Mouse (Mus musculus): ENCODE results near the gene Ms4a5. TPM values are rescaled to one million over a fixed set of nuclear protein-coding genes. Genes with fewer than 3 reads are reported as not detected.

Gene Ms4a5
- not detected for polyA plus RNA-seq (2014; fragmentation: Illumina TruSeq; extraction: RNeasy Lipid Tissue Mini Kit (QIAGEN cat#74804); ENCODE audit: low read depth, low replicate concordance)

DNA sequence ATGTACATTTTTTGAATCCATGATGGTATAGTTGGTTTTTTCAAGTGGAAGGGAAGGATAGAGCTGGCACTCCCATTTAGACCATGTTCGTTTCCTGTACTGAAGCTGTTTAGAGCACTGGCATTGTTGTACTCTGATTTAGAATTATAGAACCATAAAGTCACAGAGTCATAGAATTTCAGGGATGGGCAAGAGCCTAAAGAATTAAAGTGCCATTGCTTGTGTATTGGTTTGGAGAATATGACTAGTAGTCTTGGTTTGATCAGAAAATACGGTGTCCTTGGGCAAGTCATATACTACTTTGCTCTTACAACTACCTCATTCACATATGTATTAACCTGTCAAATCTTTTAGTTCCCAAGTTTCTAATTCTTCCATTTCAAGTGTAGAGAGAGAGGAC is at the start of gene Ms4a5:
Gene Ms4a5, minus strand, starts transcription at position 101 of the 400 bp plus-strand sequence.

GRCm38 (mm10) chr19:11314354-11314753 is 30.7 kb upstream of the Ms4a5 start, which contains the start of gene Ms4a14:
TSS of gene Ms4a14 (minus strand) at chr19:11314454.

DNA sequence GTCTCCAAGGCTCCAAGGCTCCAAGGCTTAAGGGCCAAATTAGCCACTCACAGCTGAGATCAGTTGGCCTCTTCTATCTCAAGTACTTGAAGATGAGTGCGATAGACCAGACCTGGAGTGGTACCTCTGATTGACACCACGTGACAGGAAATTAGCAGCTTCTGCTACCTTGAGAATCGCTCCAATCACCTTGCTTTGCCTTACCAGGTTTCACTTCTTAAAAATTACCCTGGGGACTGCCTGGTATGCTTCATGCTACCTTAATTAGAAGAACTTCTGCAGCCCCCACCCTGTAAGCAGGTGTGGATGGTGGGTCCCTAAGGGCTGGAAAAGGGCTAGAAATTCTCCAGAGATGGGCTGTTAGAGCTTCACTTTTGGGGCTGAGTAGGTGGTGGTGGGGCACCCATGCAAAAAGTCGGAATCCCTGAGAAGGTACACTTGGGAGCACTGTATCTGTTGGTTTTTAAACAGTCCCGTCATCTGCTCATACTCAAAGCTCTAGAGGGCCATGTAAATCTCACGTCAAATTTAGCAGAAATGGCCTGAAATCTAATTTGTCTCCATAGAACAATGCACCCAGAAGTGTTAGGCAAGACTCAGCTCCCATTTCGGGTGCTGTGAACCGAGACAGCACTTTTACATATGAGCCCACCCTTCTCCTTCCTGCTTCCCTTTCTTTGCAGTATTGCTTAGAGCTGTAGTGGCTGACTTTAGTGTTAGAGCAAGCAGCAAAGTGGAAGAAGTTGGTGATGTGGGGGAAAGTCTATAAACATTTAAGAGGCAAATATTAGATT is 17.4 kb downstream of the Ms4a5 start, which contains the start of gene Ms4a1:
Gene Ms4a1, minus strand, starts transcription at position 190 of the 794 bp plus-strand sequence.

GRCm38 (mm10) chr19:11232348-11232747 is 51.3 kb downstream of the Ms4a5 start, which contains the start of gene Ms4a12:
TSS of gene Ms4a12 (minus strand) at chr19:11232448.

Other genes with a start within 250 kb of the Ms4a5 start
- 0.93 TPM for gene Ms4a8a, start 202.8 kb downstream of the Ms4a5 start, polyA plus RNA-seq (2014; fragmentation: Illumina TruSeq; extraction: RNeasy Lipid Tissue Mini Kit (QIAGEN cat#74804); ENCODE audit: low read depth, low replicate concordance)
- not detected for gene 1700017D01Rik, start 153.0 kb downstream of the Ms4a5 start, polyA plus RNA-seq (2014; fragmentation: Illumina TruSeq; extraction: RNeasy Lipid Tissue Mini Kit (QIAGEN cat#74804); ENCODE audit: low read depth, low replicate concordance)
- not detected for gene 1700025F22Rik, start 118.6 kb downstream of the Ms4a5 start, polyA plus RNA-seq (2014; fragmentation: Illumina TruSeq; extraction: RNeasy Lipid Tissue Mini Kit (QIAGEN cat#74804); ENCODE audit: low read depth, low replicate concordance)
- not detected for gene Ms4a13, start 87.1 kb downstream of the Ms4a5 start, polyA plus RNA-seq (2014; fragmentation: Illumina TruSeq; extraction: RNeasy Lipid Tissue Mini Kit (QIAGEN cat#74804); ENCODE audit: low read depth, low replicate concordance)
- not detected for gene Ms4a12, start 51.4 kb downstream of the Ms4a5 start, polyA plus RNA-seq (2014; fragmentation: Illumina TruSeq; extraction: RNeasy Lipid Tissue Mini Kit (QIAGEN cat#74804); ENCODE audit: low read depth, low replicate concordance)
- 1.9 TPM for gene Ms4a1, start 17.6 kb downstream of the Ms4a5 start, polyA plus RNA-seq (2014; fragmentation: Illumina TruSeq; extraction: RNeasy Lipid Tissue Mini Kit (QIAGEN cat#74804); ENCODE audit: low read depth, low replicate concordance)
- gene Ms4a14, start 30.6 kb upstream of the Ms4a5 start, polyA plus RNA-seq (2014; fragmentation: Illumina TruSeq; extraction: RNeasy Lipid Tissue Mini Kit (QIAGEN cat#74804); ENCODE audit: low read depth, low replicate concordance): 0.93 TPM
- gene Ms4a7, start 52.3 kb upstream of the Ms4a5 start, polyA plus RNA-seq (2014; fragmentation: Illumina TruSeq; extraction: RNeasy Lipid Tissue Mini Kit (QIAGEN cat#74804); ENCODE audit: low read depth, low replicate concordance): 12.4 TPM
- 17.1 TPM for gene Ms4a4a, start 91.7 kb upstream of the Ms4a5 start, polyA plus RNA-seq (2014; fragmentation: Illumina TruSeq; extraction: RNeasy Lipid Tissue Mini Kit (QIAGEN cat#74804); ENCODE audit: low read depth, low replicate concordance)
- 8.2 TPM for gene Ms4a4c, start 120.9 kb upstream of the Ms4a5 start, polyA plus RNA-seq (2014; fragmentation: Illumina TruSeq; extraction: RNeasy Lipid Tissue Mini Kit (QIAGEN cat#74804); ENCODE audit: low read depth, low replicate concordance)
- gene Ms4a4b, start 159.7 kb upstream of the Ms4a5 start, polyA plus RNA-seq (2014; fragmentation: Illumina TruSeq; extraction: RNeasy Lipid Tissue Mini Kit (QIAGEN cat#74804); ENCODE audit: low read depth, low replicate concordance): 3.3 TPM
- gene Ms4a6c, start 185.5 kb upstream of the Ms4a5 start, polyA plus RNA-seq (2014; fragmentation: Illumina TruSeq; extraction: RNeasy Lipid Tissue Mini Kit (QIAGEN cat#74804); ENCODE audit: low read depth, low replicate concordance): 37.9 TPM
- 0.82 TPM for gene Gm8369, start 202.1 kb upstream of the Ms4a5 start, polyA plus RNA-seq (2014; fragmentation: Illumina TruSeq; extraction: RNeasy Lipid Tissue Mini Kit (QIAGEN cat#74804); ENCODE audit: low read depth, low replicate concordance)
- gene Ms4a6b, start 232.6 kb upstream of the Ms4a5 start, polyA plus RNA-seq (2014; fragmentation: Illumina TruSeq; extraction: RNeasy Lipid Tissue Mini Kit (QIAGEN cat#74804); ENCODE audit: low read depth, low replicate concordance): 22.9 TPM

Data from adrenal gland, adult 10 weeks (tissue).